Mouse (Mus musculus): ENCODE data around the gene Pex1. TPM values are rescaled to one million over a fixed set of nuclear protein-coding genes. Genes with fewer than 3 reads are reported as not detected.

Gene Pex1
- polyA plus RNA-seq, 2 experiments, result 3.8 to 4.0 TPM

DNA sequence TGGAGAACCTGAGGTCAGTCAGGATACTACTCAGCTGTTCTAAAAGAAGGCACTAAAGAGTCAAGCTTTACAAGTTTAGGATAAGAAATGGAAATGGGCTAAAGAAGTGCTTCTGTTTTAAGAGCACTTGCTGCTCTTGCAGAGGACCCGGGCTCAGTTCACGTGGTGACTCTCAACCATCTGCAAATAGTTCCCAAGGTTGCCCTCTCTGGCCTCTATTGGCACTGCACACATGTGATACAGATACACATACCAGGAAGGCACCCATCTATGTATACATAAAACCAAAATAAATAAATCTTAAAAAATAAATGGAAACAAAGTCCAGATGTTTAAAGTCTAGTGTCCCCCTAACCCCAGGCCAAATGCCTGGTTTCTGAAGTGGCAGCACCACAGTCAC lies 21.0 kb upstream of the Pex1 start:
- H3K4me1 ChIP-seq (replicated peaks; ENCODE audit: control insufficient read depth in 2 of 2, insufficient read depth in 2 of 2, low read length in 1 of 2), result no peaks in the 10 kb centered on the region

DNA sequence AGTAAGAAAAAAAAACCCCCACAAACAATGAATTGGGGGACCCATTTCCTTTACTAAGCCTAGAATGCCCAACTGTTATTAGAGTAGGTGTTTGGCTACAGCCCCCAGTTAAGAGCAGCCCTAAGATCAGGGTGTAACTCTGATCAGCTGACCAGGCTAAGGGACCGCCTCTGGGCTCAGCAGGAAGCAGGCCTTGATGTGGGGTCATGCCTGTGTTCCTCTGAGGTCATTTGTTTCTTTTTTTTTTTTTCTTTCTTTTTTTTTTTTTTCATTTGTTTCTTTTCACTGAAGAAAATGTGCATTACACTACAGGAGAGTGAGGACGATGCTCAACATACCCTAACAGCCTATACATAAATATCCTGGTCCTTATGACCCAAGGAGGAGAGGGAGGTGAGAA lies 17.9 kb upstream of the Pex1 start:
- Histone ChIP-seq H3K27me3 (ENCODE audit: control insufficient read depth, insufficient read depth, low read length) (no peaks in the 10 kb centered on the region), H3K27ac (no peak overlapping the region), H3K4me1 (replicated peaks; ENCODE audit: control insufficient read depth in 2 of 2, insufficient read depth in 2 of 2, low read length in 1 of 2) (no peaks in the 10 kb centered on the region), H3K4me2 (ENCODE audit: low read depth) (no peak overlapping the region), H3K9me3 (ENCODE audit: control insufficient read depth, low read length) (no peaks in the 10 kb centered on the region), H3K4me3 (ENCODE audit: insufficient read depth in 1 of 2, low read depth in 2 of 2, low read length in 2 of 2) (no peak overlapping the region), H3K9ac (replicated peaks) (no peak overlapping the region), H3K36me3 (replicated peaks; ENCODE audit: control insufficient read depth, insufficient read depth, low read depth) (peaks cover 51% of the 10 kb centered on the region)
- TF ChIP-seq CTCF (IDR thresholded peaks at IDR 0.05; ENCODE audit: low read depth) (no peak), EP300 (IDR thresholded peaks at IDR 0.05; ENCODE audit: low read depth) (no peak)
- ATAC-seq (ENCODE audit: insufficient read depth) (no peak), DNase-seq (ENCODE audit: low read depth in 3 of 3, low spot score in 3 of 3) (no peak)
- 78% methylated on average over 2 of the region's 2 CpGs for WGBS (ENCODE audit: insufficient replicate concordance)

More for the DNA sequence above, 21.0 kb upstream of the Pex1 start:
- Histone ChIP-seq H3K36me3 (replicated peaks; ENCODE audit: control insufficient read depth, insufficient read depth, low read depth) (peaks cover 66% of the 10 kb centered on the region), H3K27ac (no peak overlapping the region), H3K27me3 (ENCODE audit: control insufficient read depth, insufficient read depth, low read length) (no peaks in the 10 kb centered on the region), H3K9me3 (ENCODE audit: control insufficient read depth, low read length) (no peaks in the 10 kb centered on the region), H3K9ac (replicated peaks) (no peak overlapping the region), H3K4me2 (ENCODE audit: low read depth) (no peak overlapping the region), H3K4me3 (ENCODE audit: insufficient read depth in 1 of 2, low read depth in 2 of 2, low read length in 2 of 2) (no peak overlapping the region)
- WGBS (ENCODE audit: insufficient replicate concordance), result 90% methylated on average over 2 of the region's 2 CpGs
- ATAC-seq (ENCODE audit: insufficient read depth) (no peak), DNase-seq (ENCODE audit: low read depth in 3 of 3, low spot score in 3 of 3) (no peak)
- TF ChIP-seq EP300 (IDR thresholded peaks at IDR 0.05; ENCODE audit: low read depth), result no peak
- no peak for TF ChIP-seq CTCF (IDR thresholded peaks at IDR 0.05; ENCODE audit: low read depth)

- TF ChIP-seq EP300 (IDR thresholded peaks at IDR 0.05; ENCODE audit: low read depth) (no peak), CTCF (IDR thresholded peaks at IDR 0.05; ENCODE audit: low read depth) (no peak)
- Histone ChIP-seq H3K9ac (replicated peaks) (no peak overlapping the region), H3K36me3 (replicated peaks; ENCODE audit: control insufficient read depth, insufficient read depth, low read depth) (peaks cover 59% of the 10 kb centered on the region), H3K9me3 (ENCODE audit: control insufficient read depth, low read length) (no peaks in the 10 kb centered on the region), H3K4me2 (ENCODE audit: low read depth) (no peak overlapping the region), H3K4me3 (ENCODE audit: insufficient read depth in 1 of 2, low read depth in 2 of 2, low read length in 2 of 2) (no peak overlapping the region), H3K4me1 (replicated peaks; ENCODE audit: control insufficient read depth in 2 of 2, insufficient read depth in 2 of 2, low read length in 1 of 2) (no peaks in the 10 kb centered on the region), H3K27me3 (ENCODE audit: control insufficient read depth, insufficient read depth, low read length) (no peaks in the 10 kb centered on the region), H3K27ac (no peak overlapping the region)
- DNase-seq (ENCODE audit: low read depth in 3 of 3, low spot score in 3 of 3) (no peak), ATAC-seq (ENCODE audit: insufficient read depth) (no peak)
- WGBS (ENCODE audit: insufficient replicate concordance), result 88% methylated on average over 7 of the region's 7 CpGs
Measured at GRCm38 (mm10) chr5:3579066-3579465, 16.8 kb upstream of the Pex1 start.

GRCm38 (mm10) chr5:3596399-3596766 lies 517 bp downstream of the Pex1 start, which contains the start of gene Rbm48:
Gene Rbm48 (minus strand): TSS chr5:3596585.
- peak; percentile 44 to 61 (median 45) for DNase-seq (ENCODE audit: low read depth in 3 of 3, low spot score in 3 of 3)
- TF ChIP-seq CTCF (IDR thresholded peaks at IDR 0.05; ENCODE audit: low read depth), result peak; percentile 87
- no peak; the same call in 1 of the 2 replicates for TF ChIP-seq EP300 (IDR thresholded peaks at IDR 0.05; ENCODE audit: low read depth)
- H3K9ac ChIP-seq (replicated peaks), result peak within 1 kb of the TSS; percentile 80
- peaks cover 1% of the 10 kb centered on the region for H3K36me3 ChIP-seq (replicated peaks; ENCODE audit: control insufficient read depth, insufficient read depth, low read depth)
- WGBS (ENCODE audit: insufficient replicate concordance), result under 1% methylated on average over 31 of the region's 31 CpGs
- peaks cover 10% of the 10 kb centered on the region in 2 experiments; a peak in 3 of 4 replicates for H3K4me1 ChIP-seq (replicated peaks; ENCODE audit: control insufficient read depth in 2 of 2, insufficient read depth in 2 of 2, low read length in 1 of 2)
- peak within 1 kb of the TSS; percentile 71 to 88 for H3K4me3 ChIP-seq (ENCODE audit: insufficient read depth in 1 of 2, low read depth in 2 of 2, low read length in 2 of 2)
- H3K27ac ChIP-seq, result peak within 1 kb of the TSS; percentile 6
- H3K4me2 ChIP-seq (ENCODE audit: low read depth), result peak within 1 kb of the TSS; percentile 87
- H3K27me3 ChIP-seq (ENCODE audit: control insufficient read depth, insufficient read depth, low read length), result no peaks in the 10 kb centered on the region
- no peaks in the 10 kb centered on the region for H3K9me3 ChIP-seq (ENCODE audit: control insufficient read depth, low read length)
- peak; percentile 71 for ATAC-seq (ENCODE audit: insufficient read depth)

GRCm38 (mm10) chr5:3597171-3597570 lies 1.3 kb downstream of the Pex1 start:
- no peaks in the 10 kb centered on the region for H3K27me3 ChIP-seq (ENCODE audit: control insufficient read depth, insufficient read depth, low read length)
- no peak overlapping the region for H3K4me3 ChIP-seq (ENCODE audit: insufficient read depth in 1 of 2, low read depth in 2 of 2, low read length in 2 of 2)
- ATAC-seq (ENCODE audit: insufficient read depth), result no peak
- no peak for DNase-seq (ENCODE audit: low read depth in 3 of 3, low spot score in 3 of 3)
- no peak overlapping the region for H3K9ac ChIP-seq (replicated peaks)
- no peaks in the 10 kb centered on the region; the same call in 1 of the 2 replicates for H3K36me3 ChIP-seq (replicated peaks; ENCODE audit: control insufficient read depth, insufficient read depth, low read depth)
- no peak overlapping the region for H3K27ac ChIP-seq
- peaks cover 10% of the 10 kb centered on the region in 2 experiments; a peak in 3 of 4 replicates for H3K4me1 ChIP-seq (replicated peaks; ENCODE audit: control insufficient read depth in 2 of 2, insufficient read depth in 2 of 2, low read length in 1 of 2)
- H3K9me3 ChIP-seq (ENCODE audit: control insufficient read depth, low read length), result no peaks in the 10 kb centered on the region
- peak overlapping the region; percentile 87 for H3K4me2 ChIP-seq (ENCODE audit: low read depth)
- TF ChIP-seq EP300 (IDR thresholded peaks at IDR 0.05; ENCODE audit: low read depth), result no peak
- TF ChIP-seq CTCF (IDR thresholded peaks at IDR 0.05; ENCODE audit: low read depth), result no peak

All from liver, embryonic 14.5 days (tissue).